Mouse (Mus musculus) cerebellum, postnatal 14 days (tissue): Measurements from ENCODE around the gene Slc25a29.

Source experiments
- DNase-seq, 2 experiments: peaks; one replicate each; pipeline ENCODE4 v3.0.0; 2021; ENCODE audit warnings: mixed read lengths in 2 of 2

Slc25a29 gene

DNA sequence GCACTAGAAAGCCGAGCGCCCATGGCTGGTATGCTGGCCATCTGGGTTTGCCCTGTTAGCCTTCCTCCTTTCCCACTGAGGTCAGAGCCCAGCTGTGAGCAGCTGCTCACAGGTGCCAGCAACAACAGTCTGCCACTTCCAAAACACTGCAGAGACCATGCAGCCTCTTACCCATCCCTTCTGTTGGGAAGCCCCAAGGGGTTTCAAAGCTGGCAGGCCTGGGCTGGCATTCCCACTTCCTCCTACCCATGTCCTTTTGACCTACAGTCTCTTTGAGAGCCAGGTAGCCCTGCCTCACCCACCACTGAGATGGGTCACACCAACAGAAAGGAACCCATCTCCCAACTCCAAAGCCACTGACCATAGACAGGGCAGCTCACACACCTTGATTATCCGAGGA is 2.3 kb downstream of the Slc25a29 start:
- no peak for DNase-seq

DNA sequence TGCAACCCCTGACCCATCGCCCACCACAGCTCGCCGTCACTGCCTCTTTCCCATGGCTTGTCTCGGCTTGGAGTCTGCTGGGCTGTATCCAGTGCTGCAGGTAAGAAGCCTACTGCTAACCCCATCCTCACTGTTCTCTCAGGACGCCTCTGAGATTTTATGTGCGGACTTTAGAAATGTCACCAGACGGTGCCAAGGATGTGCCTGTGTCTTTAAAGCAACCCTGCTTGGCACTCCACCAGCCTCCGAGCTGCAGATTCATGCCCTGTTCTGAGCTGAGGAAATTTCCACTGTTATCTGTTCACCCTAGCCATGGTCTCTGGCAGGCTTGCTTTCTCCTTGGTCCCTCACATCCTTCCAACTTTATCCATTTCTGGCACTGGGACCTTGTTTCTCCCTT is 2.8 kb downstream of the Slc25a29 start:
- DNase-seq, result peak; percentile 65 to 76

DNA sequence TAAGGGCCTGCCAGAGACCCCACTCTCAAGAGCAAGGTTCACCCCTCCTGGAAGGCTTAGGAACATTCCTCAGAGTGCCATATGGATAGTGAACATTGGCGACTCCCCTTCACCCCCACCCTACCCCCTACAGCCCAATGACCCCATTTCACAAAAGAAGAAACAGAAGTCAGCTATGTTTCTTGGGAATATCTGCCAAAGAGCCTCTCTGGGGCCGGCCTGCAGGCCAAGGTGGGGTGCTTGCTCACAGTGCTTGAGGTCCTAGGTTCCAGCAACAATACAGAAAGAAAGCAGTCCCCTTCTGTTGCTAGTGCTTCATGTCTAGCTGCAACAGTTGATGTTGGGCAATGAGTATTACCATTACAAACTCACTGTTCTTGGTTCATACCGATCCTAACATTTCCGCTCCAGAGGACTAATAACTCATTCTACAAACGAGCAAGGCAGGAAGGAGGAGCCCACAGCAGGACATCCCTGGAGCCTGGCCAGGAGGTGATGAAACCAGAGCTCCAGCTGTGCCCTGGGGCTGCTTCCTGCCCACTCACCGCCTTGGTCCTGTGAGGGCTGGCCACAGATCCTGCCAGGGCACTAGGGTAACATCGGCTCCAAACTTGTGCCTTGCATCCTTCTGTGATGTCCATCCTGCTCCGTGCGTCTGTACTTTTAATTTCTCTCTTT is 3.6 kb downstream of the Slc25a29 start:
- peak; percentile 68 to 81 for DNase-seq

DNA sequence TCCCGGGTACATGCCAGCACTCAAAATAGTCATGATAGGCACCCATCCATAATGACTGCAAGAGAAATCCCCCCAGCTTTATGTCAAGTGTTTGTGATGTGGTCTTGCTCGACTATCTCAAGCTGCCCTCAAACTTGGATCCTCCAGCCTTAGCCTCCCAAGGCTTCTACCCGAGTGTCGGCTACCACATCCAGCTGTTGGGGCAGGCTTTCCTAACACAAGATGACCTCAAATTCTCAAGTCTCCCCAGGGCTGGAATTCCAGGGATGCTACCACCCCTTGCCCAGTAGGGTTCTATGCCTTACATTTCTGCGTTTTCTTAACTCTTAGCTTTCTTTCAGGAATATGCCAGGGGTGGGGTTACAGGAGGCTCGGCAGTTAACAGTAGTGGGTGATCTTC is 5.3 kb downstream of the Slc25a29 start:
- DNase-seq, result no peak

DNA sequence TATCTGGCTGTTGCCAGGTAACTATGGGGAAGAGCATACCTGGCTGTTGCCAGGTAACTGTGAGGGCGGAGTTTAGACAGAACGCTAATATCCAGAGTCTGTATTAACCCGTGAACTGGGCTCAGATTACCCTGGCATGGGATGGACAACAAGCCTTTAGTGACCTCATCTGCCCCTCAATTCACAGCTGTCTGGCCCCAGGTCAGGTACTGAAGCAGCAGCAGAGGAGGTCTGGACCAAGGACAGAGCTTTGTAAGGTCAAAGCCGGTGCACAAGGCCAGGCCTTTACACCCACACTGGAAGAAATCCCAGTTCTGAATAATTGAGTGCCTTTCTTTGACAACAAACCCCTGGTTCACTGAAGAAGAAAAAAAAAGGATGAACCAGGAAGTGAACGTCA is 6.0 kb downstream of the Slc25a29 start:
- DNase-seq, result no peak

DNA sequence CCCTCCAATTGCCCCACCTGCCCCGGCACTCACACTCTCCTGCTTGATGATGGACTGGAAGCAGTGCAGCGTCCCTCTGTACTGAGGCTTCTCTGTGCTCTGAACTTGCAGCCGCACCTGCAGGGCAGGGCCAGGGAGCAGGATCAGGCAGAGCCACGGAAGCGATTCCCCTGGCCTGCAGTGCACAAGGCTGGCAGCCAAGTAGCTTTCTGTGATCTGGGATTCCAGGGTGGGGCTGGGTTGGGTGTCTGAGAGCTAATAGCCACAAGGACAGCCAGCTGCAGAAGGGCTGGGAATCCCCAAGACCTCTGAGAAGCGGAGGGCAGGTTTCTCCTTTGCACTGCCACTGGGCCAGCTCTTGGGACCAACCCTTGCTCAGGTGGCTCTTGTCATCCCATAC is 8.0 kb downstream of the Slc25a29 start:
- no peak for DNase-seq

DNA sequence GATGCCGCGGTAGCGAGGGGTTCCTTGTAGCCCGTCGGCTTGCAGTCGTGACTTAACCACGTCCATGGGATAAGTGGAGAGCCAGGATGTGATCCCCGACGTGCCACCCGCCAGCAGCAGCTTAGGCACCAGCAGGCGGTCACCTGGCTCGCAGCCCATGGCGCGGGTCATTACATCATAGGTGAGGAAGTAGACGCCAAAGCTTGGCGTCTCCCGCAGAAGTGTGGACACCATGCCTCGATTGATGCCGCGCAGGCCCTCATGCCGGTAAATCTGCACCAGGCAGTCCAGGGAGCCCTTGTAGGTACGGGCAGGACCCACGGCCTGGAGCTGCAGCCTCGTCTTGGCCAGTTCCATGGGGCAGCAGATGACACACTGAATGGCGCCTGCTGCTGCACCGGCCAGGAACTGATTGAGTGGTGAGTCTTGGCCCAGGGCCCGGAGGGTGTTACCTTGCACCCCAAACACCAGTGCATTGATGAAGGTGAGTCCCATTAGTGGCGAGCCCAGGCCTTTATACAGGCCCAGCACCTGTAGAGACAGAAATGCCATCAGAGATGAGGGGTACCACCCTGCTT is 8.6 kb downstream of the Slc25a29 start:
- peak; percentile 58 to 80 for DNase-seq

DNA sequence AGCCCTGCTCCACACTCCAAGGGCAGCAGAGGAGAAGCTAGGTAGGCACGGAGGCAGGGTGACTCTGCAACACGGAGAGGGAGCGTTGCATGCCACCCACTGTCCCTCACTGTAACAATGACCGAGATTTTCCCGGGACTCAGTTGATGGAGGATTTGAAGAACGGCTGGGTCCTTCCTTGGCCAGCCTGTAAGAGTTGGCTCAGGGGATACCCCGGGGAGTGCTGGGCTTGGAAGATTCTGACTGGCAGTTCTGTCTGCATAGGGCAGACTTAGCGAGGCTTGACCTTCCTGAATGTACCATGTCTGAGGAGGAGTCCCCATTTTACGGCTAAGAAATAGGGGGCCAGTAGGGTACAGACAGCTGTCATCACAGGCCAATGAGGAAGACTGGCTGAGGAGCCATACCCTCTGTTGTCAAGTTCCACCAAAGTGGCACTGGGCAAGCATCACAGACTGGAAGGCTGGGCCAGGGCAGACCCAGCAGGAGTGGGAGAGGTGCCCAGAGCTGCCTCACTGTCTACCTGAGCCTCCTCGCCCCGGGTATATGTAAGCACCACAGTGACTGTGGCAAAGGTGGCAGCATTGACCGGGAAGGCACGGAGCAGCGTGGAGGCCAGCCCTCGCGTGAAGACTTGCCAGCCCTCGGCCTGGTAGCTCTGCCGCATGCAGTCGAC is 9.3 kb downstream of the Slc25a29 start:
- peak; percentile 88 to 91 for DNase-seq

DNA sequence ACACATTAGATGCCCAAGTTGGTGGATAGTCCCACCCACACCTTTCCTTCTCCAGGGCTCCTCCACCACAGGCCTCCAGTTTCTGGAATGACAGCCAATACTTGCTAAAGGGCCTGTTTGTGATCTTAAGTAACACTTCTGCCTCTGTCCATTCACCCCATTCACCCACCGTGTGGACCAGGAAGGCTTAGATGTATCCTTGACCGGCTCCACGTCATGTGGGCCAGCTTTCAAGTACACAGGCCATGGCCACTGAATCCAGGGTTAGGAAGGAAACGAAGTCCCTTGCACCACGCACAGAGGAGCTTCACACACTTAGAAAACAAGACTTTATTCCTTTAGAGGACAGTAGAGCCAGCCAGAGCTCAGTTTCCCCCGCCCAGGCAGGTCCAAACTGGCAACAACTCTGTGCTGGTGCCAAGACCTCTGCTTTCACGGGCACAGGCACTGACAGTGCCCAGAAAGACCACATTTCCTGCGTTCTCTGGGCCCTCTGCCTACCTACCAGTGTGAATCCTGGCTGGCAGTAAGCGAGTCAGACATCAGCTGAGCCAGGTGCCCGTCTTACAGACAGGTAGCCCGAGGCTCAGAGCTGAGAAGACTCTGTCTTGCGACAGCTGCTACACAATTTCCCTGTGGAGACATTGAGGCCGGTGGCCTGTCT is 10.0 kb downstream of the Slc25a29 start:
- peak; percentile 59 to 63 for DNase-seq

DNA sequence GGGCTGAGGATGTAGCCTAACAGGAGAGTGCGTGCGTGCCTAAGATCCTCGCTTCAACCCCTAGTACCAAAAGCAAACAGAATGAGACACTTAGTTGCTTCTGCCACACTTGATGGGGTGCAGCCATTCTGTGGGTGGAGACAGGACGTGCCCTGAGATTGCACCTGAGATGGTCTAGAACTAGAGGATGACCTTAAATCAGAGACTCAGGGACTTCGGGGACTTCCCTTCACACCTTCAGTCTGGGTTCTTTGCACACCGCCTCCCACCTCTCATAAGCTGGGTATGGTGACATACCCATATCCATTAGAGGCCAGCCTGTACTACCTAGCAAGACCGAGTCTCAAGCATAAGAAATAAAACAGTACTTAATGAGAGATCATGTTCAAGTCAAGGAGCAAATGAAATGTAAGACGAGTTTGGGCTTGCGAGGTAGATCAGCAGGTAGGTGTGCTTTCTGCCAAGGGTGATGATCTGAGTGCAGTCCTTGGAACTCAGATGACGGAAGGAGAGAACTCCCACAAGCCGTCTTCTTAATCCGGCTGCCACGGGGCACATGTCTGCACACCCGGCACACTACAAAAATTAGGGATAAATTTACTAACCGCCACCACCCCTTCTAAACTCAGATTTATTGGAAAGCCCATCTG is 11.3 kb downstream of the Slc25a29 start:
- DNase-seq, result no peak

DNA sequence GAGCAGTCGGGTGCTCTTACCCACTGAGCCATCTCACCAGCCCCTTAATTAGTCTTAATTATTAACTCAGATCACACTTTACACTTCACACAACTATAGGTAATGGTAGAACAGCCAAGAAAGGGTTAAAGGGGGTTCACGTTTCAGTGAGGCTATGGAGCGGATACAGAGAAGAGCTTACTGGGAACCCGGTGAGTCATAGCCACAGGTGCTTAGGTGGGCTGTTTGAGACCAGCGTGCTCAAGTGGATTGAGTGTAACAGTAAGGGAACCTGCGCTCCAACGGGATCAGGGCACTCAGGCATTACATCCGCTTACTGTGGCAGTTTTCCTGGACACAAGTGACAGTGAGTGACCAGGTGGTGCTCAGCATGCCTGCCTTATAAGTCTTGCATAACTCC is 12.6 kb downstream of the Slc25a29 start:
- no peak for DNase-seq

DNA sequence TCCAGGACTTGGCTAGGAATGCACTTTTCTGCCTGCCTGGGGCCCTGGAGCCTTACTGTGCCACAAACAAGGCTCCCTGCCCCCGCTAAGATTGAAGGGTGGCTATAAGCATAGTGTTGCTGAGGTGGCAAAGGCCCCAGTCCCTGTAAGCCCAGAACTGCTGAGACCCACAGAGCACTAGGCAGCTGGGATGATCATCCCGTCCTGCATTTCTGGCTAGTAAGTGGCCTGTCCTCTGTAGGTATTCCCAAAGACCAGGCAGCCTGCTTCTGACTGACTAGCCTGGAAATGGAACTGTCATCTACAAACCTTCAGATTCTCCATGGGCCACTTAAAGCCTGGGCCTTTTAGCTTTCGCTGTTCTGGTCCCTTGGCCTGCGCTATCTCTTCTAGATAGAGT is 15.2 kb downstream of the Slc25a29 start:
- DNase-seq, result no peak

DNA sequence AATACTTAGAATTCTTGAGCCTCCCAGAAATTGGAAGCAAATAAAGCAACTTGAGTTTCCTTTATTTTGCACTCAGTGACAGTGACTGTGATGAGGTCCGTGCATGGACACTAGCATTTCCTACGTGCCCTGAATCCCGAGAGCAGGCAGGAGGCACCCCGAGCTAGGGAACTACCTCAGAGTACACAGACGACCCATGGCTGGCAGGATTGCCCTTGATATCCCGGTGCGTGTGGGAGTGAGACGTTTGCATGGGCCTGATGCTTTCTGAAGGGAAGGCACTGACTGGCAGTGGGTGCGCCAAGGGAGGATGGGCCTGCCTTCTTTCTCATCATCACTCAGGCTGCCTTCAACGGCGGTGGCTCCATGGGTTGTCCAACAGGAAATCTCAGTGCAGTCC is 19.1 kb downstream of the Slc25a29 start:
- no peak for DNase-seq

DNA sequence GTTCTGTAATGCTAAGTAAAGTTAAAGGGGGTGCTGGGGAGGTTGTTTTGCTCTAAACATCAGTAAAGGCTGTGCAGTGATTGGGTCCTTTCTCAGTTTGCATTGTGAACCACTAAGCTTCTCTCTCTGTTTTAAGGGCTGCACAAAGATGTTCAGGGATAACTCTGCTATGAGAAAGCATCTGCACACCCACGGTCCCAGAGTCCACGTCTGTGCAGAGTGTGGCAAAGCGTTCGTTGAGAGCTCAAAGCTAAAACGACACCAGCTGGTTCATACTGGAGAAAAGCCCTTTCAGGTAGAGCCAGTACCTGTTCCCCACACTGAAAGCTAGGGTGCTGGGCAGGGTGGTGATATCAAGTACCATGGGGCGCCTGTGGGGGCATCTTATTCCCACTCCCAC is 21.2 kb downstream of the Slc25a29 start:
- DNase-seq, result no peak

DNA sequence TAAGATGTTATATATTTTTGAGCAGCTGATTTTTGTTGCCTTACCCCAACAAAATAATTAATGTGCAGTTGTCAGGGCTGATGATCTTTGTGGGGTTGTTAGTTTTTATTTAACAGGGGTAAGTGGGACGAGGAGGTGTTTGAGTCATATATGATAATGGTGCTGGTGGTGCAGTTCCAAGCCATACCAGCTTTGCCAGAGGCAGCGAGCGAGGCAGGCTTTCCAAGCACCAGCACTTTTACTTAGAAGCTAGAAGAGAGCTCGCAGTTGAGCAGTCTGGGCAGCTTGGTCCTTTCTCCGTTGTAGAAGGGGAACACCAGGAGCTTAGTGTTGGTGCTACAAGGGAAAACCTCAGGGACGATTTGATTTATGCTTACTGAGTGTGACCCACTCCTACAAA is 23.2 kb downstream of the Slc25a29 start:
- no peak for DNase-seq

DNA sequence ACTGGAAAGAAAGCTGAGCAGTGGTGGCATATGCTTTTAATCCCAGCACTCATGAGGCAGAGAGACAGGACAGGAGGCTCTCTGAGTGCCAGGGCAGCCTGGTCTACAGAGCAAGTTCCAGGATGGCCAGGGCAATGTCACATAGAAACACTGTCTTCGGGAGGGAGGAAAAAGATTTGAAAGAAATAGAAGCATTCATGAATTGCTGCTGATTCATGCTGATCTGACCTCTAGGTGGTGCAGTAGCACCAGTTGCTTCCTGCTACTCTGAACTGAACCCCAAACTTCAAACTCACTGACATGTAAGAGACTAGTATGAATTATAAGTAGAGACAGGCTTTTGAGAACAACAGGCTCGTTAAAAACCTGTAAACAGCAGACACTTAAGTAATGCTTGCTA is 24.6 kb downstream of the Slc25a29 start:
- peak in 1 of 2 experiments; percentile 47 for DNase-seq

DNA sequence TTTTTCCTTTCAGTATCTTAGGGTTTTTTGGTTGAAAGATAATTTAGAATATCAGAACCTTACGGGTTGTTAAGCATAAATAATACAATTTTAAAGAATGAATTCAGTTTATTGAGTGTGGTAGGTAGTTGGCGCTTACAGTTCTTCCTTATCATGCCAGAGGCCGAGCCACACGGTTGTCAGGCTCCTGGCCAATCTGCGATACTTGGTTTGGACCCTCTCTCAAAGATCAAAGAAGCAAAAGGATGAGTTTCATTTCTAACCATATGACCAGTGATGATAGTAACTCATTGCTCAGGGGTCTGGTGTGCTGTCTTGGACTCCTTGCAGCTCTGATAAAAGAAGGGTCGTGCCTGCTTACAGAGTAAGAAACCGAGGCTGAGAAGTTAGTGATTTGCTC is 25.4 kb downstream of the Slc25a29 start:
- DNase-seq, result no peak

DNA sequence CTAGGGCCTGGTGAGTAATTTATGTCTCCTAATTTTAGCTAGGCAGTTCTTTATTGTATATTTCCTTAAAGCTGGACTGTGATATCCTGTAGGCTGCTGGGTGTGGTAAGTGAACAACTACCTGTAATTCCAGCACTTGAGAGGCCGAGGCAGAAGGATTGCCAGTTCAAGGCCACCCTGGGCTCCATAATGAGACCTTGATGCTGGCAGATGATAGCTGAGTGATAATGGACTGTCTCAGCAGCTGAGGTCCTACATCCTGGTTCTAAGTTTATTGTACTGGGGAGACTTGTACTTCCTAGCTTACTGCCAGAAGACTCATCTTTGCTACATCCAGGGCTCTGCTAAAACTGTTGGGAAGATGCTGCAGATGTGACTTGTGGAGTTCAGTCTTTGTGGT is 25.9 kb downstream of the Slc25a29 start:
- no peak for DNase-seq

DNA sequence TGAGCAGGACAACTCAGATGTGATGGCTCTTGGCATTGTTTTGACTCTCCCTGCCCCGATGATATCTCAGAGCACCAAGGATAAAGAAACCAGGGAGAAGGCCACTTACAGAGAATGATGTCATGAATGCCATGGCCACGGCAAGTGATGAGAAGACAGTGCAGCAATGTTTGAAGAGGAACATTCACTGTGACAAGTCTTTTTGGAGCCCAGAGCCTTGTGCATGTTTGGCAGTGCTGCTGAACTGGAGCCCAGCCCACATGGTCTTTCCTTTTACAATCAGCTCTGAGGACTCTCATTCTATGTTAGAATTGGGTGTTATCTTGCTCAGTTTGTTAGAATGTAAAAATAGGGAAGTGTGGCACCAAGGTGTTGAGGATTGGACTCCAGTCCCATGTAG is 27.2 kb downstream of the Slc25a29 start:
- DNase-seq, result no peak

DNA sequence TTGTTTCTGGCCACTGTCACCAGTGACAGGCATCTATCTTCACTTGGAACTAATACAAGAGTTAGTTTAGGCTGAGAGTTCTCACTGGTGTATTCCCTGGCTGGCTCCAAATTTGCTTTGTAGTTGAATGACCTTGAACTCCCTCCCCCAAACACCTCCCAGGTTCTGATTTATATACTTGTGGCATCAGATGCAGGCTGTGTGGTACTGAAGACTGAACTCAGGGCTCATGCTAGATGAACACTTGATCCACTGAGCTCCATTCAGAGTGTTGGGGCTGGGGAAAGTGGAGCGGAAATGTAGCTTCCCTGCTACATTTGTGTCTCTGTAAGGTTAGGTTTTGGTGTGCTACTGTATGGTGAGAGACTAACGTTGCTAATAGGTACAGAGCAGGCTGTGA is 31.3 kb downstream of the Slc25a29 start:
- no peak for DNase-seq

DNA sequence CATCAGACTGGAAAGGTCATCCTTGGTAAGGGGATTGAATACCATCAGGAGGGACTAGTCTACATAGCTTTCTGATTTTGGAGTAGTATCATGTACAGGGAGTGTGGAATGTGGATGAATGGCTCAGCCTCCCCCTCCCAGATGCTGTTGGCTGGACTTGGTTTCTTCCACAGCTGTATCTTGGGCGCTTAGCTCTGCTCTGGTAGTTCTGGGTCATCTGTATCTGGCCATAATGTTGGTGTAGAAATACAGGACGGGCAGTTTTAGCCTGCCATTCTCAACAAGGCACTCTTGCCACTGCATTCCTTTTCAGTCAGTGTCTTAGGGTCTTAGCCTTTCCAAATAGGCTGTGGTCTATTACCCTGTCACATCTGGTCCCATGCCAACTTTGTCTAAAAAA is 34.1 kb downstream of the Slc25a29 start:
- DNase-seq, result no peak

DNA sequence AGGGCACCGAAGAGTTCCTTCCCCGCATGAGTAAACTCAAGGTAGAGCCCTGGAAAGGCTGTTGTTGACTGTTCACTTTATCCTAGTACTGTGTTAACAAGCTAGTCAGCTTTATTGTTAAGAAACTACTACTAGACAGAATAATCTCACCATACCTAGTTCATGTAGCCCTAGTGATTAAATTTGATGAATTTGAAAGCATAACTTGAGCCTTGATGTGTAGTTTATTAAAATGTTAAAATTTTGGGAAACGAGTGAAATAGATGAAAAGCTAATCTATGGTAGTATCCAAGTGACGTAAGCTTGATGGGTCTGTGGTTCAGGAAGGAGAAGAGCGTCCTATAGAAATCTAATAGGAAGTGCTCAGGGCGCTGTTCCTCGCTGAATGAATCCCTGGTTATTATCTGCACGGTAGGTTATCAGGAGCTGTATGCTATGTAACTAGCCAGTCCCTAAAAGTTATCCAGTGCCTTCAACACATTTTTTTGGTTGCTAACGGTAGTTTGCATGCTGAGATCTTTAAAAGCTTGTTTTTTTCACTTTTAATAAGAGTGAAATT is 40.6 kb downstream of the Slc25a29 start:
- no peak for DNase-seq

DNA sequence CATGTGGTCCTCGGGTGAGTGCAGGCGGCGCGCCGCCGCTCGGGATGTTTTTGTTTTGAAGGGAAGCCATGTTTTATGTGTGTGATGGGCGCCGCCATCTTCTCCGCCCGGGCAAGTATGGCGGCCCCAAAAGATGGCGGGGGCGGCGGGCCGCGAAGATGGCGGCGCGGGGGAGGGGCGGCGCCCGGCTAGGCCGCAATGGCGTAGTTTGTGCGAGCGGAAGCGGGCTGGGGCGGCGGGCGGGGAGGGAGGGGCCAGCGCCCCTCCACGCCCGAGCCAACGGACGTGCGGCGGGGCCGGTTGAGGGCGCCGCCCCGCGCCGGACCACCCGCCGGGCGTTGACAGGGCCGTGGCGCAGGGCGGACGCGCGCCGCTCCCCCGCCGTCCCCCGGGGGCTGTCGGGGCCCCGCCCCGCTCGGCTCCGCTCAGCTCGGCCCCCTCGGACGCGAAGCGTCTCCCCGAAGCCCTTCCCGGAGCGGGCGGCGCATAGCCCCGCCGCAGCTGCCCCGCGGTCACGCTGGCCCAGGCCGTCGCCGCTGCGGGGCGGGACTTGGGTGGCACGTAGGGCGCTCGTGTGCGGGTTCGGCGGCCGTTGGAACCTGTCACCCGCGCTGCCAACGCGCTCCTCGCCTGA is 41.5 kb downstream of the Slc25a29 start:
- peak; percentile 89 to 90 for DNase-seq
